Mouse (Mus musculus): ENCODE measurements around the gene Tlr7.
"Not testable (repeated sequence)": the region's sequence is repeated elsewhere in the genome, so short reads cannot be mapped to it uniquely, and the experiment has no call there.

The Tlr7 gene

GRCm38 (mm10) chrX:167330399-167330798 is at the start of gene Tlr7:
Gene Tlr7, minus strand, starts transcription at chrX:167330558.
- DNase-seq, result no peak

DNA sequence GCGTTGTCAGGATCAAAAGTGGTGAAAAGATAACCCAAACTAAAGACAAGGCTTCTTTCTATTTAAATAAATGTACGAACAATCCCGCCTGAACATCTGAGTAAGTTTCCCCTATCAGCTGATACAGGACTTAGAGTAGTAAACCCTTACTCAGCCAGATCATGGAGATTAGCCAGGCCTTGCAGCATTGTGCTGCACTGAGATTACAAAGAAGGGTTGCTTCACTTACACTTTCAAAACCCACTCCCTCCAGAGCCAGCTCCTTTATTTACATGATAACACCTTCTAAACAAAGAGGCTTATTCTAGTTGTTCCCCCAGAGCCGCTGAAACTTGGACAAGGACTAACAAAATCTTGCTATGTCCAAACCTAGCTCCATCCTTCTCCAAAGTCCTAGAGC is 49.7 kb upstream of the Tlr7 start:
- DNase-seq, result no peak

- not testable (repeated sequence) for DNase-seq
Measured at GRCm38 (mm10) chrX:167361231-167361630, 30.9 kb upstream of the Tlr7 start.

GRCm38 (mm10) chrX:167359704-167360103 is 29.3 kb upstream of the Tlr7 start:
- DNase-seq, result no peak

DNA sequence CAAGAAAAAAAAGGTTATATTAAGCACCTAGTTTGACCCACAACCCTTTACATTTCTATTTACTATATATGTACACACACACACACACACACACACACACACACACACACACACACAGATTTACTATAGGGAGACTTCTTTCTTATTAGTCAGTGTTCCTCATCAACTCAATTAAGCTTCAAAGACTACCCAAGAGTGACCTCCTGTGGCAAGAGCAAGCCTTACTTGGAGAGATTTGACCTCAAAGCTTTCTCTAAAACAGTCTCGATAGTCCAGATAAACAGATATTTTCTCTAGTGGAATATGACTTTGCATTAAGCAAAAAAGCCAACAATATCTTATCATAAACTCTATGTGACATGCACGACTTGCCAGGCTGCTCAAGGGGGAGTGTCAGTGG is 27.1 kb upstream of the Tlr7 start:
- DNase-seq, result no peak

DNA sequence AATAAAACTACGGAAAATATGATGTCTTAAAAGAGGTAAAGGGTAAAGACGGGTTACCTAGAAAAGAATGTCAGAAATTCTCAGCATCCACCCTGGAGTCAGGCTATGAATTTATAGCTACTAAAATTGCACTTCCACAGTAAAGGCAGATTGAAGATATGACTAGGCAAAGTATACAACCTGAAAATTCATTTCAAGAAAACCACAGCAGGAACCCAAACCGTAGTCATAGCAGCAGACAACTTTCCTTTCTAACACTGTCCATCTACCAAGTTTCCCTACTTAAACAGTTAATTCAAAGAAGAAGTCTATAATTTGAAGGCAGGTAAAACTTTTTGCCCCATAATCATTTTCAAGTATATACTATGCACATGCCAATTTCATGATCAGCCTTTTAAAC is 25.6 kb upstream of the Tlr7 start:
- no peak for DNase-seq

DNA sequence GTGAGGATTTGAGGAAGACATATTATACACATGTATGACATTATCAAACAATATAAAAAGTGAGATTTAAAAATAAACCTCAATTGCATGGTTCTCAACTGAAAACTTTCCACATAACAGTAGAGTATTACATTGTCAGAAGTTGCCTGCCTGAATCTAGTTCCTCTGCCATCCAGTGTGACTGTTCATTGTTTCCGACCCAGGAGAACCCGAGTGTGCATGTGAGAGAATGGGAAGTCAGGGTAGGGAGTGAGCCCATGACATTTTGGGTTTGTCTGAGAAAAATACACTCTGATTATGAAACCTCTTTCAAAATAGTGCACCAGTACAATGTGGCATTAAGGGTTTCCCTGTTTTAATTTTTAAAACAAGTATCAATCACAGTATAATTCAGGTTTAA is 23.3 kb upstream of the Tlr7 start:
- DNase-seq, result no peak

DNA sequence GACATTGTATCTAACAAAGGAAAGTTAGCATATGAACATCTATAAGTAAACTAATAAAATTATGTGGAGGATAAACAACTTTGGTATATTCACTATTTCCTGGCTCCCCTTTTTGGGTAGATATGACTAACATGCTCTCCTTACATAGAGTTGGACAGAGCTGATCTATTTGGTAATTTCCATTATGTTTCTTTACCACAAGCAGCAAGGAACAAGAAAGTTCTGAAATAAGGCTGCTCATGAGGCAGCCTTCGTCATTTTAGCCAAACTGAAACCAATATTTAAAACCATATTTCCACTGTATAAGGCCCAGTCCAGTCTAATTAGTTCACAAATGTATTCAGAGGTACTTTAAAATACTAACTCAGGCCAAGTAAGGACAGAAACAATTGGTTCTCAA is 16.1 kb upstream of the Tlr7 start:
- no peak for DNase-seq

DNA sequence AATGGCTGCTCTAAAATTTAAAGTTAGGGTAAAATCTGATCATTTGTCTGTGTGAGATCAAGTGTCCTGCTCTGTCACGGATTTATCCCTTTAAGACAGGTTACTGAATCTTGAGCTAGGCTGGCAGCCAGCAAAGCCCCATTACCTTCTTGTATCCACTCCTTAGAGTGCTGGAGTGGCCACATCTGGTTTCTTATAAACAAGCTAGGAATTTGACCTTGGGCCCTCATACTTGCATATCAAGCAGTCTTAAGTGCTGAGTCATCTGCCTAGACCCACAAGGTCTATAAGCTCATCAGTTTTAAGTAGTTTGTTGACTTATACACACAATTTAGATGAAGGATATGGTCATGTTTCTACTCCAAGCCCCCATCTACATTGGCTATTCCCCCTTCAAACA is 14.0 kb upstream of the Tlr7 start:
- DNase-seq, result no peak

- DNase-seq, result no peak
Measured at GRCm38 (mm10) chrX:167341811-167342210, 11.5 kb upstream of the Tlr7 start.

- DNase-seq, result no peak
Measured at GRCm38 (mm10) chrX:167340190-167340589, 9.8 kb upstream of the Tlr7 start.

GRCm38 (mm10) chrX:167337990-167338389 is 7.6 kb upstream of the Tlr7 start:
- DNase-seq, result no peak

GRCm38 (mm10) chrX:167334571-167334970 is 4.2 kb upstream of the Tlr7 start:
- DNase-seq, result no peak

DNA sequence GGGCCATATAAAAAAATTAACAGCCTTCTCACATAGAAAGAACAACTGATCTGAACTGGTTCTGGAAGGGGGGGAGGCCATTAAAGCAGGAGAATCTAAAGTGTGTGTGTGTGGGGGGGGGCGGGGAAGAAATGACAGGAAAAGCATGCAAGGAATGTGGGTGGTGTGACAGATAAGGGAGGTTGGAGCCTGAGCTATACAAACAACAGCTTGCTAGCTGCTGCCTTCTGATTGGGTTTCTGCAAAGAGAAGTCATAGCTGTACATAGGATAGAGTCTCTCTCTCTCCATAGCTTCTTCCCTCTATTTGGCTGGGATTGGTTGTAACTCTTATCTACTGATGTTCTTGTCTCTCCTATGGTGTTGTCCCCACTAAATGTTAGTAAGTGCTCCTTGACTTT is 2.2 kb upstream of the Tlr7 start:
- no peak for DNase-seq

GRCm38 (mm10) chrX:167330993-167331392 is 635 bp upstream of the Tlr7 start:
- no peak for DNase-seq

DNA sequence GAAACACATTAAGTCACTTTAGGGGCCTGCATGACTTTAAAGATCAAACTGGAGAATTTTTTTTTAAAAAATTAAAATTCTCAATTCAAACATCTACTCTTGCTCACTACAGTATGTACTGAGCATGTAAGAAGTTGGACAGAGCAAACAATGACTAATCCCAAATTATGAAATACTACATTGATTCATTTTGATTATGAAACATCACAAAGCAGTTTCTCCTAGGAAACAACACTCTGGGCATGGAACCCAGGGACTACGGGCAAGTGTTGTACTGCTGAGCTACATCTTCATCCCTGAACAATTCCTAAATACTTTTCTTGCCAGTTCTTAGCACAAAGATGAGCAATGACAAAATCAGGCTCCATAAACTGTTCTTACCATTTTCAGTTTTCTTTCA is 738 bp downstream of the Tlr7 start:
- DNase-seq, result no peak

GRCm38 (mm10) chrX:167329098-167329497 is 1.3 kb downstream of the Tlr7 start:
- peak; percentile 21 for DNase-seq

GRCm38 (mm10) chrX:167328519-167328918 is 1.8 kb downstream of the Tlr7 start:
- no peak for DNase-seq

DNA sequence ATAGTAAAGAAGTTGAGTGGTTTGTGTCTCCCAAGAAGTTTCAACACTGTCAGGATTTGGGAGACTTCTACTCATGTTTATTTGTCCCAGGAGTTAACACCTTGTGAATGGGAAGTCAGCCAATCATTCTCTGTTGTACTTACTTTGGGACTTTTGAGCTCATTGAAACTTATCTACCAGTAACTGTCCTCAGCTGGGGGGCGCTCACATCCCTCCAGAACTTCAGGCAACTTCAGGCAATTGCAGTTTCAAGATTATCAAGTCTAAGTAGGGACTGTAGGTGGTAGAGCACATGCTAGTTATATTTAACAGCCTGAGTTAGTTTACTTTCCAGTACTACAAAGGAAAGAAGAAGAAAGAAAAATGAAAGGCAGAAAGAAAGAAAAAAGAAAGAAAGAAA is 6.6 kb downstream of the Tlr7 start:
- DNase-seq, result no peak

DNA sequence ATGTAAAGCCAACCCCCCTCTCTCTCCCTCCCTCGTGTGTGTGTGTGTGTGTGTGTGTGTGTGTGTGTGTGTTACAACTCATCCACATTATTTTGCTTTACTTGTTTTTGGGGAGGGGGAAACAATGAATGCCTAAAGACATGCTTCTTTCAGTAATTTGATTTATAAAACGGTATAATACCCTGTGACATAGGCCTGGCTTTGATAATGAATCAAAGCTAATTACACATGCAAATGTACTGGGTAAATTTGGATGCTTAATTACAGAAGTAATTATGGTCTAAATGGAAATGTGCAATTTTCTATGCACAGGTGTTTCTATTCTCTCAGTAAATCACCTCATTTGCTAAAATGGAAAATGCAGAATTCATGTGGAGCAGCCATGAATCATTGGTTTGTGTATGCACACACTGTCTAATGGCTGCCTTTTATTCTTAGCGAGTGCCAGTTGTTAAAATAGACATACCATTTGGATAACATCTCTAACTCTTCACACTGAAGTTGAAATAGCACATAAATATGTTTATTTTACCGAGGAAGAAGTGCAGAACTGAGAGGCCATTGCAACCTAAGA is 9.0 kb downstream of the Tlr7 start:
- no peak for DNase-seq

DNA sequence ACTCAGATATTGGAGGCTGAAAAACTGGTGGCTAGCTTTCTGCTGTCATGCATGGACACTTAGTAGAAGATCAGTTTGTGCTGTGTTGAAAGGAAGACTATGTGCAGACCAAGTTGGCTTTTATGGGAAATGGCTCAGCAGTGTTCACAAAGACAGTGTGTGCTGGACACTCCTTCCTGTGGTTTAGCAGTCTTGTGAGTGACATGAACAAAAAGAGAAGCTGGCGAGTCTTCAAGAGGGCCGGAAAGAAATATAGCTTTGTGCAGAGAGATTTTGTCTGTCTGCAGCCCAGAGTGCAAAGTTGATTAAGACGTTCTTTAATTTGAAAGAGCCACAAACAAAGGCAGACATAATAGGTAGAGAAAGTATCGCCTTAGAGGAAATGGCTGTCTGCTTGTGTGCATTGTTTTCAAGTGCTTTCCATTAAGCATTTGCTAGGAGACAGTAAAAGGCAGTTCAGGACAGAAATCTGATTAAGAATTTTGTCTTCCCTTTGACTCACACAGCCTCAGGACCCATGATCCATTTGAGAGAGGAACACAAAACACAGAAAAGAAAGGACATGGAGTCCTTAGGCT is 11.4 kb downstream of the Tlr7 start:
- no peak for DNase-seq

DNA sequence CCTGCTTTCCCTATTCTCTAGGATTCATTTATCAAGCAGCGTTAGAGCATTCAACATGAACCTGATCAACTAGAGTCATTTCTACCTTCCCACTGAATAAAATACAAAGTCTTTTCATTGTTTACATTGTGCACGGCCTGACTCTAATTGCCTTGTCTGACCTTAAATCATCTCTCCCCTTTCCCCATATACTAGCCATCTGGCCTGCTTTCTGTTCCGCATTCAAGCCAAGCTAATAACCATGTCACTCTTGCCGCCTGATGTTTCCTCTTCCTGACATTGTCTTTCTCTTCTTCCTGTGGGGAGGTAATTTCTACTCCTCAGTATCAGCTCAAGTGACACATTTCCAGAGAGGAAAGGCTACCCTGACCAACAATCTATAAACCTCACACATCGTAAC is 14.6 kb downstream of the Tlr7 start:
- DNase-seq, result no peak

DNA sequence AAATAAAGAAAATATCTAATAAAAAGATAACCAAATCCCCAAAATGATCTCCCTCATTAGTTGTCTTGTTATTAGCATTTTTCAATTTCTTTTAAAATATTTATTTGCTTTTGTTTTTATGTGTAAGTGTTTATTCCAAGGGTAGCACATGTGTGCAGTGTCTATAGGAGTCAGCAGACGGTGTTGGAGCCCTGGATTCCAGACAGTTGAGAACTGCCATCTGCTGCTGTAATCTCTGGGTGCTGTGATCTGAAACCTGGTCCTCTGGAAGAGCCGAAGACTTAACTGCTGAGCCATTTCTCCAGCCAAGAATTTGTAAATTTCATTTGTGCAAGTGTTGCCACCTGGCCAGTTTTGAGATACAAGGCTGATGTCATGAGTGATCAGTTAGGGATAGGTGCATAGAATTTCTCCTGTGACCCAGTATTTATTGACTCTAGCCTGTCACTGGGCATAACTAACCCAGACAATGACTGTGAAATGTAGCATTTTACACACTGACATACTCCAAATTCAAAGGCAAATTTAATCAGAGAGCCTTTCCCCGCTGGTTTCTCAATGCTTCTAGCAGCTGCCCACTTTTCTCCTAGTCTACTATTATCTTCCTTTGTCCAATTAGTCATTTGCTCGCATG is 15.1 kb downstream of the Tlr7 start:
- no peak for DNase-seq

DNA sequence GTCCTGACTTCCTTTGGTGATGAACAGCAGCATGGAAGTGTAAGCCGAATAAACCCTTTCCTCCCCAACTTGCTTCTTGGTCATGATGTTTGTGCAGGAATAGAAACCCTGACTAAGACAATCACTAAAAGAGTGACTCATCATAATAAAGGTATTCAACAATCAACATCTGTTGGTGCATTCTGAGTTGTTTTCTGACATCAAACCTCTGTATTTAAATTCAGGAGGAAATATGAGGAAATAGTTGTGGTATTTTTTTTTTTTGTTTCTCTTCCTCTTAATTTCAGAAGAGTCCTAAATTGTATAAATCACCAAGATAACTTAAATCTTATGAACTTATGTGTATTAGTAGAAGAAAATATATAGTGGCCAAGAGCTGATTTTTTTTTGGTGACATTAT is 28.3 kb downstream of the Tlr7 start:
- not testable (repeated sequence) for DNase-seq

DNA sequence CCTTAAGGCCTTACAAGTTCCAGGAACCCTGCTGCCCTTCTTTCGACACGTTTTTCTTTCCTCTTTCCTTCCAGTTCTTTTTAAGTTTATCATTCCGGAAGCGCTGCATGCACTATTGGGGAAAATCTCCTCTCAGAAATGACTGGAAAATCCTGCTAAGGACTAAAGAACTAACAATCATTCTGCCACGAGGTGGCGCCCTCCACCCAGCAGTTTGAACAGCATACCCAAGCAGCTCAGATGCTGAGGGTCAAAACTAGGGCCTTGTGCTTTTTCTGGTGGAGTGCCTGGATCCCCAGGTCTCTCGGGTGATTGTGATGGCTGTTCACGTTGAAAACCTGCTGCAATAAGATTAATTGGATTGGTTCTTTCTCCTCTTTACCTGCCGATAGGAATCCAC is 53.4 kb downstream of the Tlr7 start:
- peak; percentile 52 for DNase-seq

All from right cerebral cortex, adult 18-20 months (tissue).